Comparison of ENCODE assay signal across 13 mouse cellular contexts in the genomic region with DNA sequence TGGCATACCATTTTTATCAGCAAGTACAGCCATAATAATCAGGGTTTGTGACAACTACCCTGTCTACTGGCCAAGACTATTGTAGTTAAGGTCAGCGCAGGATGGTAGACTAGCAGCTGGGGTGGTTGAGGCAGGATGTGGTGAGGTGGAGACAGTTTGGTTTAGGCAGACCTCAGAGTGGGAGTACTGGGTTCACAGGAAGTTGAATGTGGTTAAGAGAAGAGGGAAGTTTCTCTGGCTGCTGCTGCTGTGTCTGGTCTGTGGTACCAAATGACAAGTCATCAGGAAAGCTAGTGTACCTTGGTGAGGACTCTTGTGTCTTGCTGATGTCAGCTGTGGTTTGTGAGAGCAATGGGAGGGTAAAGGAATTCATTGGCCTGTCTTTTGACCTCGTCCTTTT. TPM values are rescaled to one million over a fixed set of nuclear protein-coding genes. Genes with fewer than 3 reads are reported as not detected.
A peak's percentile ranks its signal among the peaks of the same experiment; 100 is the strongest.
DNase-seq lines count a peak whose midpoint lies in the region; ATAC-seq and TF ChIP-seq lines count a peak whose summit lies in the region.
"Had no signal": no experiment of that assay in that cellular context is flagged by ENCODE, and none has a peak within 500 bp of the region (broad histone marks: within the 10 kb centered on the region; RNA-seq: fewer than 3 reads in every experiment).

No protein-coding gene starts in this region.

- H3K9me3 ChIP-seq in hindbrain, embryonic 12.5 days (replicated peaks) = no peaks in the 10 kb centered on the region
- H3K9me3 ChIP-seq: lung, embryonic 15.5 days had no signal

- no peak overlapping the region for H3K27ac ChIP-seq in kidney, adult 2 months (ENCODE audit: insufficient read depth, low read depth, low read length)
- no peak overlapping the region for H3K27ac ChIP-seq in hindbrain, embryonic 12.5 days
- H3K27ac ChIP-seq: lung, embryonic 15.5 days had no signal

- no peak for TF ChIP-seq POLR2A in kidney, adult 2 months (IDR thresholded peaks at IDR 0.05; ENCODE audit: low read depth, low read length)

- H3K36me3 ChIP-seq in kidney, adult 2 months (ENCODE audit: control insufficient read depth, insufficient read depth, low read length) = no peaks in the 10 kb centered on the region
- peaks cover 86% of the 10 kb centered on the region for H3K36me3 ChIP-seq in hindbrain, embryonic 12.5 days

- DNase-seq in kidney, adult 2 months = peak; percentile 5
- DNase-seq in kidney, postnatal 10 days = no peak
- peak; percentile 15 to 26 for DNase-seq in B cell, adult 2 months
- DNase-seq in embryo, embryonic 10.5 days (ENCODE audit: low spot score) = no peak
- DNase-seq in right cerebral cortex, postnatal 10 days (ENCODE audit: low spot score in 2 of 2) = no peak
- DNase-seq: cerebellum, adult 11-12 months; heart, postnatal 10 days; kidney, adult 11 months; right cerebral cortex, postnatal 4 days had no signal

- no peak for TF ChIP-seq CTCF in kidney, adult 2 months (conservative IDR thresholded peaks at IDR 0.05; ENCODE audit: insufficient read depth, insufficient read length, low read depth, low read length)

- no peak overlapping the region for H3K9ac ChIP-seq in hindbrain, embryonic 12.5 days
- H3K9ac ChIP-seq: lung, embryonic 15.5 days had no signal

- H3K27me3 ChIP-seq in kidney, adult 2 months (replicated peaks; ENCODE audit: control insufficient read depth, insufficient read depth, low read length) = no peaks in the 10 kb centered on the region
- no peaks in the 10 kb centered on the region for H3K27me3 ChIP-seq in hindbrain, embryonic 12.5 days
- H3K27me3 ChIP-seq: lung, embryonic 15.5 days had no signal

- no peak overlapping the region for H3K4me3 ChIP-seq in kidney, adult 2 months (ENCODE audit: insufficient read depth, low read depth, low read length)
- H3K4me3 ChIP-seq in hindbrain, embryonic 12.5 days = no peak overlapping the region
- H3K4me3 ChIP-seq: lung, embryonic 15.5 days had no signal

- H3K4me2 ChIP-seq in hindbrain, embryonic 12.5 days (replicated peaks) = no peak overlapping the region
- H3K4me2 ChIP-seq: lung, embryonic 15.5 days had no signal

- peak; percentile 95 to 99 for ATAC-seq in hematopoietic stem cell, adult 5-6 weeks (replicated peaks in 1 of 2; ENCODE audit: insufficient read depth in 1 of 2, low FRiP score in 2 of 2, low TSS enrichment in 1 of 2, low read depth in 1 of 2, poor library complexity in 2 of 2, severe bottlenecking in 2 of 2)
- peak; percentile 82 for ATAC-seq in neutrophil, adult 5-6 weeks (ENCODE audit: extremely low read depth, insufficient number of reproducible peaks, low FRiP score, poor library complexity, severe bottlenecking)
- ATAC-seq in hindbrain, embryonic 12.5 days (ENCODE audit: low FRiP score) = no peak

- 81% methylated on average over 2 of the region's 2 CpGs for WGBS in kidney, adult 2 months
- WGBS in hindbrain, embryonic 12.5 days = 82% methylated on average over 2 of the region's 2 CpGs

- no peaks in the 10 kb centered on the region for H3K4me1 ChIP-seq in kidney, adult 2 months (ENCODE audit: control insufficient read depth, insufficient read depth, low read length)
- no peaks in the 10 kb centered on the region for H3K4me1 ChIP-seq in hindbrain, embryonic 12.5 days
- H3K4me1 ChIP-seq: lung, embryonic 15.5 days had no signal

RNA-seq across cellular contexts. Expression of a gene that starts 21.7 kb away (rescaled TPM):
- polyA plus RNA-seq in kidney, adult 2 months (2012; rRNA removed) = 0.03 and 0.05 TPM in 2 replicates
- total RNA-seq in hematopoietic stem cell, adult 5-6 weeks (2017) = 1.9 and 3.0 TPM in 2 replicates
- 0.23 and 0.37 TPM in 2 replicates for total RNA-seq in neutrophil, adult 5-6 weeks (2017)
- polyA plus RNA-seq in hindbrain, embryonic 12.5 days (2016; fragmentation: Nextera tagmentation; extraction: Ambion mirVana) = 0.73 and 0.93 TPM in 2 replicates

RNA-seq across cellular contexts. Expression of a gene that starts 24.3 kb away (rescaled TPM):
- 3.2 and 4.0 TPM in 2 replicates for polyA plus RNA-seq in kidney, adult 2 months (2012; rRNA removed)
- total RNA-seq in hematopoietic stem cell, adult 5-6 weeks (2017) = 7.1 and 7.2 TPM in 2 replicates
- total RNA-seq in neutrophil, adult 5-6 weeks (2017) = 7.2 and 8.2 TPM in 2 replicates
- 17.3 and 19.0 TPM in 2 replicates for polyA plus RNA-seq in hindbrain, embryonic 12.5 days (2016; fragmentation: Nextera tagmentation; extraction: Ambion mirVana)

RNA-seq across cellular contexts. Expression of a gene that starts 25.7 kb away (rescaled TPM):
- polyA plus RNA-seq in kidney, adult 2 months (2012; rRNA removed) = 3.4 TPM in 2 replicates
- 70.4 and 138 TPM in 2 replicates for total RNA-seq in hematopoietic stem cell, adult 5-6 weeks (2017)
- 8.5 and 8.6 TPM in 2 replicates for total RNA-seq in neutrophil, adult 5-6 weeks (2017)
- 74.2 and 78.5 TPM in 2 replicates for polyA plus RNA-seq in hindbrain, embryonic 12.5 days (2016; fragmentation: Nextera tagmentation; extraction: Ambion mirVana)

Comparison
In these comparisons a context has a peak if more than half of its experiments do, and no peak if none do; other contexts are left out.
1. DNase-seq: peak in kidney, adult 2 months (single experiment) and B cell, adult 2 months (2 of 2); none in kidney, postnatal 10 days (single experiment), embryo, embryonic 10.5 days (single experiment) and right cerebral cortex, postnatal 10 days (0 of 2).